Mouse (Mus musculus) megakaryocyte-erythroid progenitor cell, adult 5 weeks (primary cell): ENCODE data around the gene Yae1d1. TPM values are rescaled to one million over a fixed set of nuclear protein-coding genes. Genes with fewer than 3 reads are reported as not detected.

Experiments
- polyA plus RNA-seq: library from polyadenylated mRNA; stranded (reverse); fragments of >175 nt; gene quantifications from 2 replicates; pipeline ENCODE4 v1.2.3, GENCODE M21; 2012

Gene Yae1d1
- 3.2 and 5.1 TPM in 2 replicates for polyA plus RNA-seq

DNA sequence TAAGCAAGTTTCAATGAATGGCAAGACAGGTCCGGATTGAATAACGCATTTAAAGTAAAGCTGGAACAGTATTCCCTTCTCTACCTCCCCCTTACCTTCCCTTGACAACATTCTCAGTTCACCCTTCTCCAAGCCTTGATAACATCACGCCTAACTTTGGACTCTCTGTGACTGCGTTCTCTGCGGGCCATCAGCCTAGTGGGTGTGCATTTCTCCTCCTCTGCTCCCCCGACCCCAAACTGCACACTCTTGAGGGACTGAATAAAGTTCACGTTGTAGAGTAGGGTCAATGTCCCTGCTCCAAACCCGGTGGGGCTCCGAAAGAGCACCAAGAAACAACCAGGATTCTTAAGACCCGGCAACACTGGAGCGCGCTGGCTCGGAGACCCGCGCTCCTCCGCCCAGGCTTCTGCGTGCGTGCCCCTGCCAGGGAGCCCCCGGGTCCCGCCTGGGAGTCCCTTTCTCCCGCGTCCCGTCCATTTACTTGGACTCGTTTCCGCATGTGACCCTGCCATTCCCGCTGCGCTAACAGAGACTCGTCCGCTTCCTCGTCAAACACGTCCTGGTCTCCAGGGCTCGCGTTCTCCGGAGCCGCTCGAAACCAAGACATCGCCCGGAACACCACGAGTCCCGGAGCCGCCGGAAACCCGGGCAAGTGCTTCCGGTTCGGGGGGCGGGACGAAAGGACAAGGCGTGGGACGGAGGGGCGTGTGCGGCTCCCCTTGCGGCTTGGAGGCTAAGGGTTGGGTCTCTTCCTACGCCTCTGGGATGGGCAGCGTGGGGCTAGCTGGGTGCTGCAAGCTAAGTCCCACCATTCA lies at the start of gene Yae1d1:
Gene Yae1d1, minus strand, starts transcription at position 653 of the 818 bp plus-strand sequence.

DNA sequence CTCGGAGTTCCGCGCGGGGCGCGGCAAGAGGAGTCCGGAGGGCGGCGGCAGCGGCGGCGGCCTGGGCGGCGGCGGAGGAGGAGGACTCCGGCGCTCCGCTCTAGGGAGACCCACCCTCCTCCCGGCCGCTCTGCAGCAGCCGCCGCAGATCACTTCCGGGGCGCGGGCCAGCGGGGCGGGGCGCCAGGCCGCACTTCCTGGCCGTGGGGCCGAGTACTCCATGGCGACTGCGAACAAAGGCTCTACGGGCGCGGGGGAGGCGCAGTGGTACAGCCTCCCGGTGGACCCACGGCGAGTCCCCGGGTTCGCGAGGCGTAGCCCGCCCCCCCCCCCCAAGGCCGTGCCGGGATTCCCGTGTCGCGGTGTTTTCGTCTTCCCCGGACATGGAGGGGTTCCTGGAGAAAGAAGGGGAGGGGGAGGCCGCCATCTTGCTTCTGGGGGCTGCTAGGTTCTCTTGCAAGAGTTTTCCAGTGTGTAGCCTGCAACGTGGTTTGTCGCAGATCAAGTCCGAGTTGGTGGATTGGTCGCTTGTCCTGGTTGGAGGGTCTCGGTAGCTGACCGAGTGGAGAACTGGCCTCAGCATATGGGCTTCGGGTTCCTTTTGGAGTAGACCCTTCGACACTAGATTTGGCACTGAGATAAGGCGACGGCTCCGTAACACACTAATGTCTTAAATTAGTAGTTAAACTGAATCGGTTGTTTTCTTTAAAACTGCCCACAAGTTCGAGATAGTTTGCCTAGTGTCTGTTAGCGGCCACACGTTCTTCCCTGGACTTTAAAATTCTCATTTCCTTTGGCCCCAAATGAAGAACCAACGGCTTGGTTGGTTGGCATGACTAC lies 48.9 kb downstream of the Yae1d1 start, which contains the start of gene Rala:
Gene Rala, minus strand, starts transcription at position 162 of the 840 bp plus-strand sequence.

Other genes with a start within 250 kb of the Yae1d1 start
- 119 and 143 TPM in 2 replicates for gene Cdk13, start 188.3 kb downstream of the Yae1d1 start, polyA plus RNA-seq
- 5.8 and 7.3 TPM in 2 replicates for gene Rala, start 49.1 kb downstream of the Yae1d1 start, polyA plus RNA-seq